Mouse (Mus musculus): Measurements from ENCODE around the gene Olfr16. TPM values are rescaled to one million over a fixed set of nuclear protein-coding genes. Genes with fewer than 3 reads are reported as not detected.

Olfr16 gene
- total RNA-seq (2023), result not detected

DNA sequence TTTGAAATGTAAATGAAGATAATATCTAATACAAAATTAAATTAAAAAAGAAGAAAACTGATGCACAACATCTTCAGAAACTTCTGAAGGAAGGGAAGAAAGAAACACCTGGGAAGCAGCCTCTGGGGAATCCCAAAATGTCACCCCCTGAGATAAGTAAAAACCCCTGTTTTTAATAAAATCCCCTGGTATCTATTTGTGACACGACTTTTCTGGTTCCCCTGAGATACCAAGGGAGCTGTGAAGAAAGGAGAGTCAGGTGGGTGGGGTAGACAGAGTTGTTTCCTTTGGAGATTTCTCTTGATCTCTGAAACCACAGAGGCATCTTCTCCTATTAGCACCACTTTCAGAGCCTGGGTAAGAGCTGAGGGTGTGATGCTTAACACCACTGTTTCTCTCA is at the start of gene Olfr16:
Gene Olfr16, plus strand, starts transcription at position 250 of the 400 bp plus-strand sequence.

Other genes starting within 250 kb of the Olfr16 start
- gene Apcs, start 55.4 kb upstream of the Olfr16 start, total RNA-seq (2023), result not detected
- not detected for gene Olfr1408, start 187.0 kb downstream of the Olfr16 start, total RNA-seq (2023)
- gene Olfr1406, start 240.2 kb downstream of the Olfr16 start, total RNA-seq (2023), result not detected
- not detected for gene Olfr218, start 247.4 kb downstream of the Olfr16 start, total RNA-seq (2023)

Measured in CD8-positive naive resting alpha-beta T cell, adult 57 days (primary cell).